Mouse (Mus musculus): ENCODE measurements around the gene Tmem252.

DNA sequence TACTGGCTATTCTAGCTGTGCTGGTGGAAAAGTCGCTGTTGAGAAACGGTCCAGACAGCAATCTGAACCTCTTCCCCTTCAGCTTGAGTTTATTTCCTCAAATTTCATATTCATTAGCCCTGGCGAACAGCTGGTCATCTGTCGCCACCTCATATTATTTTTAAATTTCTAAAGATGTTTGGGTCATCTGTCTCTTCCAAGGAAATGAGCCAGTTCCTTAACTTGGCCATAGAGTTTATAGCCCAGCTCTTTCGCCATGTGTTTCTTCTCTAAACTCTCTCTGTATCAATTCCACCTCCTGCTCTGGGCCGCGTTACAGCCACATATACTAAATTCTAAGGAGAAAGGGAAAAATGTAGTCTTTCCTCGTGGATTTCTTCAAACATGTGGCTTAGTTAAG, 29.9 kb downstream of the Tmem252 start:
- TF ChIP-seq CTCF (IDR thresholded peaks at IDR 0.05), result no peak
- TF ChIP-seq EP300 (IDR thresholded peaks at IDR 0.05; ENCODE audit: insufficient read depth, low read depth, low read length), result no peak
- TF ChIP-seq POLR2A (IDR thresholded peaks at IDR 0.05; ENCODE audit: insufficient read depth, low read depth, low read length), result no peak

Measured in heart, adult 2 months (tissue).